Mouse (Mus musculus): ENCODE measurements around the gene Rbm5. TPM values are rescaled to one million over a fixed set of nuclear protein-coding genes. Genes with fewer than 3 reads are reported as not detected.

Rbm5 gene
- total RNA-seq, 2 experiments from 2014 or later, result 122 to 155 TPM

DNA sequence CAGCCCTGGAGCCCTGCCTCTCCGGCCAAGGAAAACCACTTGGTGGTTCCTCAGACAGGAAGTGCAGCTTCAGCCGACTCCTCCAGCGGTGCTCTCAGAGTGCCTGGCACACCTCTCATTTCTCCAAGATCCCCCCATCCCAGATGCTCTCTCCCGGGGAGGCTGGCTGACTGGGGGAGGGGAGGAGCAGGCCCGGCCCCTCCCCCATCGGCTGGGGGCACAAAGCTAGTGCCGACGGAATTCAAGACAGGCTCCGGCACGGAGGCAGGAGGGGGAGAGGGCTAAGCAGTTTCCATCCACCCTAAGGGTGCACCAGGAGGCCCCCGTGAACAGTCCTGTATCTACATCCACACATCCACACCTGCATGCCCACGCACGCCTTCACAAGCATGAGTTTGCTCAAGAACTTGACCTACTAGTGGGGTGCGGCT lies 64.0 kb downstream of the Rbm5 start:
- intact Hi-C loops (cut with DNase I), result no loop called here
- DNase-seq (ENCODE audit: low spot score in 2 of 2), result no peak

DNA sequence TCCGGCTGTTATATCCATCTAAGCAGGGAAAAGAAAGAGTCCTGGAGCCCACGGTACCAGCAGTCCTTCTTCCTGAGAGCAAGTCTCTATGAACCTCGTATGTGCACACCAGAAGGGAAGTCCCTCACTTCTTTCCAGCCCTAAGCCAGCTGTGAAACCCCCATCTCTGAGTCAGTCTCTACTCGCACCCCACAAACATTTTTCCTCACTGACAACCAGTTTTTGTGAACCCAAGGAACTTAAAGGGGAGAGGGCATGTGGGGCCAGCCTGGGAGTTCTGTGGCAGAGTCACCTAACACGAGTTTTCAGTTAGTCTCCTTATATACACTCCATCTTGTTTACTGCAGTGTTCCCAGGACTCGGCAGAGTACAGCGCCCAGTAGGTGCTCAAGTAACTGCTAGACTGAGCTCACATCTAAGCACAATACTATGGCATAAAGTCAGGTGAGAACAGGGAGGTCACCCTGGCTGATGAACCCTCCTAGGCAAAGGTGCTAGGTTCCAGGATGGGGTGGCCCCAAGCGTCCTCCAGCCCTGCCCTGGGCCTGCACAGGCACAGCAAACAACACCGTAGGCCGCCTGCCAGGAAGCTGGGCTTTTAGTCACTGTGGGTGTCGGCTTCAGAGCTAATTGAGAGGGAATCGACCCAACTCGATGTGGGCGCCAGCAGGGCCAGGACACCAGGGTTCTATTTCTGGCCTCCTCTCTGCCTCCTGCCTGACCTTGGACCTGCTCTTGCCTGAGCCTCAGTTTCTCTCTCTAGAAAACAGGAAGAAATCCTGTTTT lies 67.3 kb downstream of the Rbm5 start:
- intact Hi-C loops (cut with DNase I), result no loop called here
- DNase-seq (ENCODE audit: low spot score in 2 of 2), result peak in 1 of 2 experiments; percentile 26

- intact Hi-C loops (cut with DNase I), result no loop called here
- DNase-seq (ENCODE audit: low spot score in 2 of 2), result no peak
These were observed 68.1 kb downstream of the Rbm5 start for GRCm38 (mm10) chr9:107702606-107703185.

- intact Hi-C loops (cut with DNase I), result no loop called here
- peak; percentile 60 to 86 for DNase-seq (ENCODE audit: low spot score in 2 of 2)
These were observed 69.2 kb downstream of the Rbm5 start for GRCm38 (mm10) chr9:107701594-107701993.

DNA sequence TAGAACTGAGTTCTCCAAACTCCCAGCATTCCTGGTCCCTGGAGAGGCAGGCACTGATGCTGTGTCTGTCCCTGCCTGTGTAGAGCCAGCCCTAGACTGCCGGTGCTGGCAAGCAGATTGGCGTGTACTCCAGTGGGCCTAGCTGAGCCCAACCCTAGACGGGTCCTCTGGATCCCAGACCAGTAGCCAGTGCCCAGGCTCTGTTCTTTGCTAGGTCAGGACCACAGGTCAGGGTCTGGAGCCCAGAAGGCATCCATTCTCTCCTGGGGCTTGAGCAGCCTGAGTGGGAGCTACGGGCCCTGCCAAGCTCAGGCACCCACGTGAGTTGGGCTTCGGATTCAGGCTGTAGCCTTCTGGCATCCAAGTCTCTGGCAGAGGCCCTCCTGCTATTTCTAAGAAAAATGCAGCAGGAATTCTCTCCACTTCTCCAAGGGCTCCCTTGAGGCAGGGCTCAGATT lies 70.7 kb downstream of the Rbm5 start:
- intact Hi-C loops (cut with DNase I), result no loop called here
- peak; percentile 59 to 83 for DNase-seq (ENCODE audit: low spot score in 2 of 2)

GRCm38 (mm10) chr9:107699376-107699980 lies 71.3 kb downstream of the Rbm5 start:
- intact Hi-C loops (cut with DNase I), result no loop called here
- no peak for DNase-seq (ENCODE audit: low spot score in 2 of 2)

GRCm38 (mm10) chr9:107698611-107699190 lies 72.1 kb downstream of the Rbm5 start:
- no peak for DNase-seq (ENCODE audit: low spot score in 2 of 2)
- intact Hi-C loops (cut with DNase I), result no loop called here

GRCm38 (mm10) chr9:107697811-107698521 lies 72.8 kb downstream of the Rbm5 start:
- no peak for DNase-seq (ENCODE audit: low spot score in 2 of 2)
- intact Hi-C loops (cut with DNase I), result no loop called here

DNA sequence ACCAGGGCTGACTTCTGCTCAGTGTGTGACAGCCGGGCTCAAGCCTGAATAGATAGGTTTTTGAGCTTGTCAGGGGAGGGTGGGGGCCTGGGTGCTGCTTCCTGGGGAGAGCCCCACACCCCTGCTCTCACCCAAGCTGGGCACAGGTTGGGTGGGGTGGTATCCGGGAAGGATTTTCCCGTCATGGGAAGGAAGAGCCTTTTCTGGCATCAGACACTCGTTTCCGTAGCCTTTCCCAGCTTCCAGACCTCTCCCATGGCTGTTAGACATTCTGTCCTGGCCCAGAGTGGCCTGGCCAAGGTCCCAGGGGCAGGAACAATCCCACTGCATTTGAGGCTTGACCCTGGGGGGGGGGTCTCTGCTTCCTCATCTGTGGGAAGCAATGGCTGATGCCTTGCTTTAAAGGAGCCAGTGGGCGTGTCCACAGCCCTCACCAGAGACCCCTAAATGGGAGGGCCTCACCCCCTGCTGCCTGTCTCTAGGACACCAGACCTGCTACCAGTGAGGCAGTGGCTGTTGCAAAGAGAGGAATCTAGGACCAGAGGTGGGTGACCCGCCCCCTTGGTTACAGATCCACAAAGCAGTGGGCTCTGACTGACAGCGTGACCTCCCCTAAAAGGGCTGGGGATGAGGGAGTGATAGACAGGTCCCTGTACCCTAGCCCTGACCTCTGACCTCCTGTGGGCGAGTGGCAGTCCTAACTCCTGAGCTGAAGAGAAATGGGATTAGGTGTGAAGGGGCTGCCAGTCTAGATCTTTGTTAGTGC lies 73.8 kb downstream of the Rbm5 start:
- no peak for DNase-seq (ENCODE audit: low spot score in 2 of 2)
- intact Hi-C loops (cut with DNase I), result no loop called here

DNA sequence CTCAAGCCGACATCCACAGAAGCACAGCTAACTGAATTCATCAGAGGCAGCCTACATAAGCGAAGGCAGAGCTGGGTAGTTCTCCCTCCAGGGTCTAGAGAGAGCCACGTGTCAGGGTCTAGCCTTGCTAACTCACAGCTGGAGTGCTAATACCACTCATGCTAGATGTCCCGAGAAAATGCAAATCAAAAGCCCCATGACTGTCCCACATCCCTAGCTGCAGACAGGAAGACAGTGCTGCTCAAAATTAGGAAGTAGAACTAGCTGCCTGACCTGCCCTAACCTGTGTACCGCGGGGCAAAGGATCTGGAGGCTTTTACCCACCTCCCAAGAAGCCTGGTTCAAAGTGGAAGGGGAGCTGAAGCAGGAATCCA lies 74.7 kb downstream of the Rbm5 start:
- DNase-seq (ENCODE audit: low spot score in 2 of 2), result no peak
- intact Hi-C loops (cut with DNase I), result no loop called here

- intact Hi-C loops (cut with DNase I), result no loop called here
- DNase-seq (ENCODE audit: low spot score in 2 of 2), result no peak
These were observed 75.2 kb downstream of the Rbm5 start for GRCm38 (mm10) chr9:107695441-107696105.

- intact Hi-C loops (cut with DNase I), result no loop called here
- no peak for DNase-seq (ENCODE audit: low spot score in 2 of 2)
These were observed 76.2 kb downstream of the Rbm5 start for GRCm38 (mm10) chr9:107694627-107695026.

DNA sequence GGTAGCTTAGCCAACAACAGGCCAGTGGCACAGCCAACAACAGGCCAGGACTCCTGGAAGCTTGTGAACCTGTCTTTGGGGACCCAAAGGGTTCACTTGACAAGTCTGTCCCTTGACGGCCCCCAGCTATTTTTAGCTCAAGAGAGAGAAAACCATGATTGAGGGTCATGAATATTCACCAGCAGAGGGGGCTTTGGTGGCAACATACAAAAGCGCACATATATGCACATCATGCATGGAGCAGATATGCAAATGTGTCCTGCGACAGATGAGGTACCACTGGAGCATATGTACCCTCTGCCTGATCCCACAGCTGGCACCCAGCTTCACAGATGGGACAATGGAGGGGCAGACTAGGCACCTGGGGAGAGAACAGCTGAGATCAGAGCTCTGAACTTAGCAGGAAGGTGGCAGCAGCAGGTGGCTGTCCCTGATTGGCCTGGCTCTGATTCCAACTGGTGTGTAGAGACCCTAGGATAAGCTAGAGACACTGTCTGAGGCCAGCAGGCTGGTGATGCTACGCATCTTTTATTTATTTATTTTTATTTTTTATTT lies 77.3 kb downstream of the Rbm5 start:
- DNase-seq (ENCODE audit: low spot score in 2 of 2), result no peak
- intact Hi-C loops (cut with DNase I), result no loop called here

GRCm38 (mm10) chr9:107692785-107693184 lies 78.0 kb downstream of the Rbm5 start:
- intact Hi-C loops (cut with DNase I), result no loop called here
- DNase-seq (ENCODE audit: low spot score in 2 of 2), result no peak

GRCm38 (mm10) chr9:107690391-107690790 lies 80.4 kb downstream of the Rbm5 start:
- intact Hi-C loops (cut with DNase I), result no loop called here
- no peak for DNase-seq (ENCODE audit: low spot score in 2 of 2)
